Mouse (Mus musculus): Measurements from ENCODE around the gene Bspry. TPM values are rescaled to one million over a fixed set of nuclear protein-coding genes. Genes with fewer than 3 reads are reported as not detected.
"Not testable (repeated sequence)": the region's sequence is repeated elsewhere in the genome, so short reads cannot be mapped to it uniquely, and the experiment has no call there.

Bspry gene
- total RNA-seq, 1 experiment from 2014 or later, result 1.2 TPM

DNA sequence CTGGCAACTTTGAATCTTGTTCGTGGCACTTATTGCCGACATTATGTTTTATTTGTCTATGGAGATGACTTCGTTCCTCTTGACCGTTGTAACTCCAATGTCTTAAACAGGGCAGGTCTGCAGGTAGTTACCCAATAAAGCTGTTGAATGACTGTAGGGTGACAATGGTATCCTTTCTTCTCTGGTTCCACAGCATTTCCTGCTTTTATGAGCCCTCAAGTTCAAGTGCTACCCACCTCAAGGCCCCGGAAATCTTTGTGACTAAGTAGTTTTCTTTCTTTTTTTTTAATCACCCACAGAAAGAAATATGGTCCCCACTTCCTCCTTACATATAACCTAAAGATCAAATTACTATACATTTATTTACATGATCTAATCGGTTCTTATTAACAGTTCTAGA is 4.1 kb upstream of the Bspry start:
- ATAC-seq (replicated peaks in 1 of 2; ENCODE audit: insufficient read depth in 1 of 2, low FRiP score in 2 of 2, low TSS enrichment in 1 of 2, low read depth in 1 of 2, poor library complexity in 2 of 2, severe bottlenecking in 2 of 2), result no peak

DNA sequence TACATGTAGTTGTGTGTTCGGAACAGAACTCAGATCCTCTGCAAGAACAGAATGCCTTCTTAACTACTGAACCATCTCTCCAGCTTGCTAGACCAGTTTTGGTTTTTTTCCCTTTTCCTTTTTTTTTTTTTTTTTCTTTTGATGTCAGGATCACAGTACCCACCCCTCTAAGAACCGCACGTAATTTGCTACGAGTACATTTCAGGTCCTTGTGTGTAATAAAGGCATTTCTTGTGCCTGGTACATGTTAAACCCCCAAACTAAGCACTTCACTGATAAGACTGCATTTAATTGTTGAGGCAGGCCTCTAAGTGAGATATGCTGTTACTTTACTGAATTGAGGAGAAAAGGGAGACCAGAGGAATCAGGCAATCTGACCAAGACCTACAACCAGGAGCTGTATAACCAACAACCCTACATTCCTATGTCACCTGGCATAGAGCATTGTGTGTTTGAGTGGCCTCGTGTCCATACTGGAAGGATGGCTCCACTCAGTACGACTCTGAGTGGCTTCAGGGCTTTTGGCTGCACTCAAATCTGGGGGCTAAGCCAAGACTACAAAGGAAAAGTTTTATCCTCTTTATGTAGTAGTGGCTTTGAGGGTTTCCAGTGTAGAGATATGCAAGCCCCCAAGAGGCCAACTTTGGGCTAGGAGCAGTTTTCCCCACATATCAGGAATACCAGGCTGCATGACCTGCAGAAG is 2.2 kb upstream of the Bspry start:
- no peak for ATAC-seq (replicated peaks in 1 of 2; ENCODE audit: insufficient read depth in 1 of 2, low FRiP score in 2 of 2, low TSS enrichment in 1 of 2, low read depth in 1 of 2, poor library complexity in 2 of 2, severe bottlenecking in 2 of 2)

DNA sequence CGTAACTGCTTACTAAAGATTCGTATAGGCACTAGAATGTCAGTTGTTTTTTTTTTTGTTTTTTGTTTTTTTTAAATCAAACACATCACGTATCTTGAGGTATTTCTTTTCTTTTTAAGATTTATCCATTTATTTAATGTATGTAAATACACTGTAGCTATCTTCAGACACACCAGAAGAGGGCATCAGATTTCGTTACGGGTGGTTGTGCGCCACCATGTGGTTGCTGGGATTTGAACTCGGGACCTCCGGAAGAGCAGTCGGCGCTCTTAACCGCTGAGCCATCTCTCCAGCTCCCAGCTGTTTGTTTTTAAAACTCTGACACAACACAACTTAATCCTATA is 288 bp upstream of the Bspry start:
- not testable (repeated sequence) for ATAC-seq (replicated peaks in 1 of 2; ENCODE audit: insufficient read depth in 1 of 2, low FRiP score in 2 of 2, low TSS enrichment in 1 of 2, low read depth in 1 of 2, poor library complexity in 2 of 2, severe bottlenecking in 2 of 2)

DNA sequence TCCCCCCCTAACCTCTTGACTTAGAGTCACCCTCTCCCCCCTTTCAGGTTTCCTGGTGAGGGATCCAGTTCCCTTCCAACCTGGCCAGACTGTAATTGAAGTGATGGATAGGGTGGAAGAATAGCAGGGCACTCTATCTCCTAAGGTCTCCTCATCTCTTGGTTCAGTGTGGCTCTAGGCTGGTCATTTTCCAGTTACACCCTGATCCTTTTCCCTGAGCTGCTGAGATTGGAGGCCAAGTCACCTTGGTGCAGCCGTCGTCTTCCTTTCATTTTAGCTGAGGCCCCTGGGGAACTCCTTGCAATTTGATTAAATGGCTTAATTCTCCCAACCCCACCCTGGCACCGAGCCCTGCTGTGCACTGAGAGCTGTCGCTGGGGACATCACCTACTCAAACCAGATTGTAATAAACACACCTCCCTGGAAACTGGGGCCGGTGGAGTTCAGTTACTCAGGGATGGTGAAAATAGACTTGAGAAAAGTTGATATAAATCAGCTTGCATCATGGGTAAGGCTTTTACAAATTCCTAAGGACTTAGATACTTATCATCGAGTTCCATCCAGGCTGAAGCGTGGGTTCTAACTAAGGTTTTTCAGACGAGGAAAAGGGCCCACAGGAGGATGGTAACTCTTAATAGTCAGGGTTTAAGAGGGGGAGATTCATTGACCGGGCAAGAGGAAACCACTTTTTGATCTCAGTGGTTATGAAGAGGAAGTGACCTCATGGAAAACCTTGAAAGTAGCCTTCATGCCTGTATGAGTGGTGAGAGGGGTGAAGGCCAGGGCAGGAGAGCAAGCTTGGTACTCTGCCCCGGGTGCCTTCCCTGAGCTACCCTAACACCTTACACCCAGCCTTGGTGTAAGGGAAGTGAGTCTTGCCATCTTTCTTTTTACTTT is 1.1 kb downstream of the Bspry start:
- ATAC-seq (replicated peaks in 1 of 2; ENCODE audit: insufficient read depth in 1 of 2, low FRiP score in 2 of 2, low TSS enrichment in 1 of 2, low read depth in 1 of 2, poor library complexity in 2 of 2, severe bottlenecking in 2 of 2), result peak; percentile 84 to 85

DNA sequence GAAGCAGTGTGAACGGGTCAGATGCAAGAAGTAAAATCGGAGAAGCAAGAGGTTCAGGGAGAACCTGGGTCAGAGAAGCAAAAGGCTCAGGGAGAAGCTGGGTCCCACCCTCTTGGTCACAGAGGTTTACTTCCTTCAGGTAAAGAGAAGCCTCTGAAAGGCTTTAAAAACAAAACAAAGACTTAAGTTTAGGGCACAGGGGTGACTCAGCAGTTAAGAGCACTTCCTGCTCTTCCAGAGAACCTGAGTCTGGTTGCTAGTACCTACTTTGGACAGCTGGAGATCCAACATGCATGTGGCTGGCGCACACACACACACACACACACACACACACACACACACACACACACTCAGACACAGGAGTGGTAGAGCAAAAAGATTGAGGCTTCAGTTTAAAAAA is 5.1 kb downstream of the Bspry start:
- peak; percentile 25 to 27; a peak in 2 of 4 replicates for ATAC-seq (replicated peaks in 1 of 2; ENCODE audit: insufficient read depth in 1 of 2, low FRiP score in 2 of 2, low TSS enrichment in 1 of 2, low read depth in 1 of 2, poor library complexity in 2 of 2, severe bottlenecking in 2 of 2)

DNA sequence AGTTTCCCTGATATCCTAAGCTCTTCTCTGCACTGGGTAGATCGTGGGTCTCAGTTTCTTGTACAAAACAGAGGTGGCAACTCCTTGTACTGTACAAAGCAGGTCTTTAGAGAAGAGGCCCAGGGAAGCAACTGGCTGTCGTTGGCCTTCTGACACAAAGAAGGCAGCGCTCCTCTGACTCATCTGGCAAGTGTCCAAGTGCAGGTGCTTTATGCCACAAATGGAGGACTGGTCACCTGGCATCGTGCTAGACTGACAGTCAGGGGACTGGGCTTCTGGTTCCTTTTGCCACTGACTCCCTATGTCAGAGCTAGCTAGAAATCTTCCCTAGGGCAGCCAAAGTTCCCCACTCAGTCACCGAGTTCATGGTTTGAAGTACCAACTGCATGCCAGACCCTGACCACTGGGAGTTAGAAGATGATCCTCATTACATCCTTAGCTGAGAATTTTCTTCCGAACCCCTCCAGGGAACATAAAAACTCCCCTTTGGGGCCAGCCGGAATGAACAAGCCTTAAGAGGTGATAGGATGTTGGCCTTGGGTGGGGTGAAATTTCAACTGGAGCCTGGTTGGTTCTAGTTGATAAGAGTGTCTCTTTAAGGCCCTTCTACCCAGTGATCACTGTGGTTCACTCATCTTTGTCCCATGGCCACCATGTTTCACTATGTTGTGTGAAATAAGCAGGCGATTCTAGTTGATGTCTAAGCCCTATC is 5.8 kb downstream of the Bspry start:
- no peak for ATAC-seq (replicated peaks in 1 of 2; ENCODE audit: insufficient read depth in 1 of 2, low FRiP score in 2 of 2, low TSS enrichment in 1 of 2, low read depth in 1 of 2, poor library complexity in 2 of 2, severe bottlenecking in 2 of 2)

DNA sequence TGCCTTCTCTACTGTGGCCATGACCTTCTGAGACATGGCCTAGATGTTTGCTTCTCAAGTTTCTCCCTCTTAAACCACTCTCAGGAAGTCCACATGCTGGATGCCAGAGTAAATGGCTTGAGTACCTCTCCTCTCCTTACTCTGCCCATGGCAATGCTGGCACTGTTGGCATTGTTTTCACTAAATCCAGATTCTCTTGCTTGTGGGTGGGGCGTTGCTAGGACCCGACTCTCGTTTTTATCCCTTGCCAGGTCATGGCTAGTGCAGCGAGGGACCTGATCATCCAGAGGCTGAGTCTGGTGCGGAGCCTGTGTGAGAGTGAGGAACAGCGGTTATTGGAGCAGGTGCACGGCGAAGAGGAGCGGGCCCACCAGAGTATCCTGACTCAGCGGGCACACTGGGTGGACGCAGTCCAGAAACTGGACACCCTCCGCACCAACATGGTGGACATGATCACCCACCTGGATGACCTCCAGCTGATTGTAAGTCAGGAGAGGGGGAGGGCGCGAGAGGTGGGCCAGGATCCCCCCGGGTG is 6.4 kb downstream of the Bspry start:
- no peak for ATAC-seq (replicated peaks in 1 of 2; ENCODE audit: insufficient read depth in 1 of 2, low FRiP score in 2 of 2, low TSS enrichment in 1 of 2, low read depth in 1 of 2, poor library complexity in 2 of 2, severe bottlenecking in 2 of 2)

DNA sequence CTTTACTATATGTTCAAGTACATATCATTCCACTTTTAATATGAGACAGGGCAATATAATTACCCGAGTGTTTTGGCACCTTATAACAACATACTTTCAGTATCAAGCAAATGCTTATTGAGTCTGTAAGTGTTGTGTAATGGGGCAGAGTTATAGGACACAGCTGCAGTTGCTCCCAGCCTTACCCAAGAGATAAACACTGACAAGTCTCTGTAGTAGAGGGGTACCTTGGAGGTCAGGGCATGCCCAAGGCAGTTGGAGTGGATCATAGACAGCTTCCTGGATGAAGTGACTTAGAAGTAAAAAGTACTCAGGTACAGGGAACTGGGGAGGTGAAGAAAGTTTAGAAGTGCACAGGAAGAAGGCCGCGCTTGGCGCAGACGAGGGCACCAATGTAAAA is 7.3 kb downstream of the Bspry start:
- no peak for ATAC-seq (replicated peaks in 1 of 2; ENCODE audit: insufficient read depth in 1 of 2, low FRiP score in 2 of 2, low TSS enrichment in 1 of 2, low read depth in 1 of 2, poor library complexity in 2 of 2, severe bottlenecking in 2 of 2)

DNA sequence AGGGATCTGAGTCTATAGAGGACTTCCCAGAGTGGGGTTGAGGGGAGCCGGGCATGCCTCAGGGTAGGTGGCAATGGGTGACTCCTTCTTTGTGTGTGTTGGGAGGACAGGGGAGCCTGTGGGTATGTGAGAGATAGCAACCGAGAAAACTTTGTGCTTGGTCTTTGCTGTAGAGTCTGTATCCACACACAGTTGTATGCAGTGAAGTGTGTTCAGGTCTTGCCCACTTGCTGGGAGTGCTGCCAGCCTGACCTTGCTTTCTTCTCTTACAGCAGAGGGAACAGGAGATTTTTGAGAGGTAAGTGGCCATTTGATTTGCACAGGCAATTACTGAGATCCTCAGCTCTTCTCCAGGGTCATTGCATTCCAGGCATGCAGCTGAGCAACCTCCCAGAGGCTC is 8.1 kb downstream of the Bspry start:
- ATAC-seq (replicated peaks in 1 of 2; ENCODE audit: insufficient read depth in 1 of 2, low FRiP score in 2 of 2, low TSS enrichment in 1 of 2, low read depth in 1 of 2, poor library complexity in 2 of 2, severe bottlenecking in 2 of 2), result no peak

DNA sequence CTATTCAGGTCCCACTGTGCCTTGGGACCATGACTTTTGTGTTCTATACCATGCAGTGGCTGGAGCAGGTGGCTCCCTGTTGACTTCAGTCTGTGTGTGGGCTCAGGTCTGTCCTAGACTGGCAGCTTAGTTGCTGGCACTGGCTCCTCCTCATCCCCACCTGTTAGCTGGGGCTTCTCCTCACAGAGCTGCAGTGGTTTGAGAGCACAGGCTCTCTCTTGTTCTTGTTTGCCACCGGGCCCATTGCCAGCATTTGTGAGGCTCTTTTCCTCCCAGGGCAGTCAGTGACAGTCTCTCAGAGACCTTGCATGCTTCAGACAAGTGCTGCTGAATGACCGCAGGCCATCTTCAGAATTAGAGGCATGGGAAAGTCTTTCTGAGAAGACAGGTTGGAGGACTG is 12.8 kb downstream of the Bspry start:
- ATAC-seq (replicated peaks in 1 of 2; ENCODE audit: insufficient read depth in 1 of 2, low FRiP score in 2 of 2, low TSS enrichment in 1 of 2, low read depth in 1 of 2, poor library complexity in 2 of 2, severe bottlenecking in 2 of 2), result no peak

DNA sequence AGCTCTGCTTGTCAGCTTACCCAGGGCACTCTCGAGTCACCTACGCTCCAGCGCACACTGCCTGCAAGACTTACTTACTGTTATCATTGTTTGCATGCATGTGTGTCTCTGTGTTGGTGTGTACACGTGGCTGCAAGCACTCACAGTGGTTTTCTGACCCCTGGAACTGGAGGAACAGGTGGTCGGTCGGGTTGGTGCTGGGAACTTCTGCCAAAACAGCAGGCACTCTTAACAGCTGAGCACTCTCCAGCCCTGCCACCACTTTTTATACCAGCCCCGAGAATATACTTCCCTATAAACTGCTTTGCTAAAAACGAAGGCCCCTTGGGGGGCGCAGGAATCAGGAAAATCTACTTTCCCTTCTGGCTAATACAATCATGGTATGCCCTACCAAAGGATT is 14.4 kb downstream of the Bspry start:
- ATAC-seq (replicated peaks in 1 of 2; ENCODE audit: insufficient read depth in 1 of 2, low FRiP score in 2 of 2, low TSS enrichment in 1 of 2, low read depth in 1 of 2, poor library complexity in 2 of 2, severe bottlenecking in 2 of 2), result no peak

DNA sequence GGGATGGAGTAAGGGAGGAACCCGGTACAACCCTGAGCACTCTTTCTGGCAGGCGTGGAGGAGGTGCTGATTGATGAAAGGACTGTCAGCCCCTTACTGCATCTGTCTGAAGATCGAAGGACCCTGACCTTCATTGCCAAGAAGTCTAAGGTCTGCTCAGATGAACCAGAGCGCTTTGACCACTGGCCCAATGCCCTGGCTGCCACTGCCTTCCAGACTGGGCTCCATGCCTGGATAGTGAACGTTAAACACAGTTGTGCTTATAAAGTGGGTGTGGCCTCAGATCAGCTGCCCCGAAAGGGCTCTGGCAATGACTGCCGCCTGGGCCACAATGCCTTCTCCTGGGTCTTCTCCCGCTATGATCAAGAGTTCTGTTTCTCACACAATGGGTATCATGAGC is 16.1 kb downstream of the Bspry start:
- no peak for ATAC-seq (replicated peaks in 1 of 2; ENCODE audit: insufficient read depth in 1 of 2, low FRiP score in 2 of 2, low TSS enrichment in 1 of 2, low read depth in 1 of 2, poor library complexity in 2 of 2, severe bottlenecking in 2 of 2)

DNA sequence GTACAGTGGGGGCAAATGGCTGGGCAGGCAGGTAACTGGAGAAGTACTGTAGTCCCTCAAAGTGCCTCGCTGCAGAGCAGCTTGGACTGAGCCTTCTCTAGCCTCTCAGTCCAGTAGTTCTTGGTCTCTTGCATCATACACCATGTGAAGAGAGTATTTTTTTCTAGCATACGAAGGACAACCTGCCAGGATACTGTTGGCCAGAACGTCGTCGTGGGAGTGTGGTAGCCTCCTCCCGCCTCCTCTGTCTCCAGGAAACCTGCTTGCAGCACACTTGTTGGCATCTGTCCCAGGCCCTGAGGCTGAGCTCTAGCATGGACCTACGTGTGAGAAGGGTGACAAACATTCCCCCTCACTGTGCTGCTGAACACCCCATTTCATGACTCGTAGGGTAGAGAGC is 17.0 kb downstream of the Bspry start:
- peak; percentile 69 to 90 for ATAC-seq (replicated peaks in 1 of 2; ENCODE audit: insufficient read depth in 1 of 2, low FRiP score in 2 of 2, low TSS enrichment in 1 of 2, low read depth in 1 of 2, poor library complexity in 2 of 2, severe bottlenecking in 2 of 2)

DNA sequence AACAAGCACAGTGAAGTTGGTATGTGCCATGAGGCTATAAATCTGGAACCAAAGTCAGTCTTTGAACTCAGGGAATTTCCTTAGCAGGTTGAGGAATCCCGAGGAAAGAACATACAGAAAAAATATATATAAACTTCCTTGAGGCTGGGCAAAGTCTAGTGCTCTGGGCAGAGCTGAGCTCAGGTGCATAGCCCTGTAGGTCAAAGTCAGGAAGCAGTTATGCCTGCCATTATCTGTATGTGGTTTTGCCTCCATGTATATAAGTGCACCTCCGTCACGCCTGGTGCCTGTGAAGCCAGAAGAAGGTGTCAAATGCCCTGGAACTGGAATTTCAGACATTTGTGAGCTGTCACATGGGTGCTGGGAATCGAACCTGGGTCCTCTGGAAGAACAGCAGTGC is 20.9 kb downstream of the Bspry start:
- no peak for ATAC-seq (replicated peaks in 1 of 2; ENCODE audit: insufficient read depth in 1 of 2, low FRiP score in 2 of 2, low TSS enrichment in 1 of 2, low read depth in 1 of 2, poor library complexity in 2 of 2, severe bottlenecking in 2 of 2)

DNA sequence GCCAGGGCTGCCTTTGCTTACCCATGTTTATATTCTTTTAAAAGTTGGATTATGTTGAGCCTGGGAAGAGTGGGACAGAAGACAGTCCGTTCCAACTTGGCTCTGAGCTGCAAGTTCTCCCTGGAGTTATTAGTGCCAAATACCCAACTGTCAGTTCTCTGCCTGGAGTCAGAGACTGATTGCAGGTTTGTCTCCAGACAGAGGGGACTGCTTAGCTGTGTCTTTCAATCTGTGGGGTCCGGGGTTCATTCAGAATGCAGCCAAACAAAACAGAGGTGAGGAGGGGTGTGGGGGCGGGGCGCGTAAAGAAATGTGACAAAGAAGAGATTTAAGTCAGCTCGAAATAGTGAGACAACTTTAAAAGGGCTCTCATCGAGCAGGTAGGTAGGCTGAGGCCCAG is 21.7 kb downstream of the Bspry start:
- no peak; a peak in 1 of 4 replicates for ATAC-seq (replicated peaks in 1 of 2; ENCODE audit: insufficient read depth in 1 of 2, low FRiP score in 2 of 2, low TSS enrichment in 1 of 2, low read depth in 1 of 2, poor library complexity in 2 of 2, severe bottlenecking in 2 of 2)

DNA sequence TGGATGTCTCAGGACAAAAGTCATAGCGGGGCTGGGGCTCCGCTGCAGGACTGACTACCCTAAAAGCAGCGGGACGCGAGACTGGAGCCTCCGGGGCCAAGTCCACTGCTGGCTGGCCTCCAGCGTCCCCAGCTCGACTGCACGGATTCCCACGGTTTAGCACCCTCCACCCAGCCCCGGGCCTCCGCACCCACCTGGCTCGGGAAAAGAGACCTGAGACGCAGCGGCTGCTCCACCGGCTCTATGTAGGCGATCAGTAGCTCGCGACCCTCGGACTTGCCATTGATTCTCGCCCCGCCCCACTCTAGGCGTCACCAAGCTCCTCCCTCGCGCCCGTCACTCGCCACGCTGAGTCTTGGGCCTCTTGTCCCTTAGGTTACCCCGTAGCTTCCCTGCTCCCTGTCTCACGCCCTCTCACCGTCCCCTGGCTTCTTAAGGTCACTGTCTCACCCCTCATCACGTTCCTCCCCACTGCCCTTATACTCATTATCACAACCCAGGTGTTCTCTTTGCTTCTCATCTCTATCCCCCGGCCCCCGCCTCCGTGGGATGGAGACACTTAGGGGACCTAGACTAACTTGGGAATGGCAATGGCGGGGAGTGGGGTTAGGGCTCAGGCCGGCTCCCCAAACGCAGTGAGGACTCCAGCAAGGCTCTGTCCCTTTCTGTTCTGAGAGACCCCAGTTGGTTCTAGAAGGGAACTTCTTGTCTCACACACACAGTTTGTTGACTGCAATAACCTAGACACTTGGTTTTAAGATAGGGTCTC is 22.3 kb downstream of the Bspry start:
- peak; percentile 95 to 96 for ATAC-seq (replicated peaks in 1 of 2; ENCODE audit: insufficient read depth in 1 of 2, low FRiP score in 2 of 2, low TSS enrichment in 1 of 2, low read depth in 1 of 2, poor library complexity in 2 of 2, severe bottlenecking in 2 of 2)

DNA sequence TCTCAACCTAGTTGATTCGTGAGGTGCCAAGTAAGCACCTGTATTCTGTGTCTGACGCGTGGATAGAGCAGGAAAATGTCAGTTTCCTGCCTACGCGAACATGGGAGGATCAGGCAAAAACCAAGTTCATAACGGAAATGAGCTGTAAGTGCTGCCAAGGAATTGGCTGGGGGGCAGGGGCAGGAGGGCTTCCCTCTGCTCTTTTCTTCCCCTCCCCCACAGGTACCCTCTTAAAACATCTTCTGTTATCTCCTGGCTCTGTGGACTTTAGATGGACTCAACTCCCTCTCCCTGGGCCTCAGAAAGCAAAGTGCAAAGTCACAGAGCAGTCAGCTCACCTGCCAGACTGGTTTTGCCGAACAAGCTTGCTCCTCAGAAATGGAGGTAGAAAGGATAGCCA is 23.1 kb downstream of the Bspry start:
- no peak for ATAC-seq (replicated peaks in 1 of 2; ENCODE audit: insufficient read depth in 1 of 2, low FRiP score in 2 of 2, low TSS enrichment in 1 of 2, low read depth in 1 of 2, poor library complexity in 2 of 2, severe bottlenecking in 2 of 2)
